Mouse (Mus musculus) hindbrain, embryonic 16.5 days (tissue): ENCODE measurements at regions not wholly inside any gene's neighbourhood (a gene's known extent, or its start where the extent isn't known, plus 50 kb on each side); places are given as distances from the start of the nearest gene placed in this dataset.

Experiments used
- ATAC-seq: fragments of 200-750 bp; cut with Nextera tagmentation; 2 replicates; pipeline ENCODE4 v1.8.0; 2017; ENCODE audit warnings: moderate TSS enrichment, moderate library complexity
- H3K27ac ChIP-seq: fragments of 300-500 bp; sonication (generic); 2 replicates; pipeline ENCODE4 v1.5.1; 2014; ENCODE audit warnings: low read depth, mild to moderate bottlenecking, control low read depth, low read length, moderate library complexity
- H3K27me3 ChIP-seq: fragments of 300-500 bp; sonication (generic); replicated peaks from 2 replicates; pipeline ENCODE4 v1.6.1; 2014; ENCODE audit warnings: low read length; ENCODE audit not compliant: control insufficient read depth, insufficient read depth
- H3K36me3 ChIP-seq: fragments of 300-500 bp; sonication (generic); 2 replicates; pipeline ENCODE4 v1.6.1; 2014; ENCODE audit warnings: mild to moderate bottlenecking, low read length, moderate library complexity, mixed read lengths; ENCODE audit not compliant: control insufficient read depth, insufficient read depth
- H3K4me1 ChIP-seq: fragments of 300-500 bp; sonication (generic); 2 replicates; pipeline ENCODE4 v1.6.1; 2014; ENCODE audit warnings: low read depth, low read length; ENCODE audit not compliant: control insufficient read depth, insufficient read depth
- H3K4me2 ChIP-seq: fragments of 300-500 bp; sonication (generic); 2 replicates; pipeline ENCODE4 v1.6.1; 2014; ENCODE audit warnings: mild to moderate bottlenecking, low read length, control low read depth, moderate library complexity
- H3K4me3 ChIP-seq: fragments of 300-500 bp; sonication (generic); 2 replicates; pipeline ENCODE4 v1.5.1; 2014; ENCODE audit warnings: mild to moderate bottlenecking, low read length, control low read depth, moderate library complexity
- H3K9ac ChIP-seq: fragments of 300-500 bp; sonication (generic); 2 replicates; pipeline ENCODE4 v1.6.1; 2014; ENCODE audit warnings: low read depth, mild to moderate bottlenecking, control low read depth, low read length, moderate library complexity
- H3K9me3 ChIP-seq: fragments of 300-500 bp; sonication (generic); 2 replicates; pipeline ENCODE4 v1.6.1; 2014; ENCODE audit warnings: mild to moderate bottlenecking, low read length, moderate library complexity; ENCODE audit not compliant: control insufficient read depth
- WGBS: fragments of 180-500 bp; shearing (Covaris S2); extraction: QIAGEN DNeasy Blood & Tissue Kit; methylation state at CpG from one replicate; pipeline ENCODE4 v1.1.7; 2014; 5-methylcytosine and 5-hydroxymethylcytosine counted together

DNA sequence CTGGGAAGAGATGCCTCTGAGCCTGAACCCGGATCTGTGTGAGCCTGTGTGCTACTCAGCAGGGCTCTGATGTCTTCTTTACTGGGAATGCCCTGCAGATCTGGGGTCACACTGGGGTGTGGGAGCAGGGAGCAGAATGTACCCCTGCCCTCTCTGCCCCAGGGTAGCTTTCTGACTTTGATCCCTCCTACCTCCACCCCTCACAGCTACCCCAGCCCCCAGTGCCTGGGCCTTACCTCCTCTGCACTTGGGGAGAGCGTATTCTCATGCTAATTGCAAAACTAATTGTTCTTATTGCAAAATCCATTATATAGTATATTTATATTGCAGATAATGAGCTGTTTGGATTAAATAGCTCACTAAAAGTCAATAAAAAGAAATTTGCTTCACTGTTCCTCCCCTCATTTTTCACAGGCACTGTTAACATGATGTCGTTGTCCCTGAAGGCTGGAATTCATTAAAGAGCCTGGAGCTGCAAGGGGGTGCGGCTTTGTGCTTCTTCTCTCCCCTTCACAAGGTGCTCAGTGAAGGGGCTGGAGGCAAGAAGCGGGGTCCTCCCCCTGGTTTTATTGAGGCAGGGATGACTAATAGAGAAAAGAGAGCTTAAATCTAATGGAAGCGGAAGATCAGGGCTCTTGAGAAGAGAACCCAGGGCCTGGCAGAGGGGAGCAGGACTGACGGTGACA lies 114.1 kb upstream of the Zc3h12a start:
- H3K4me2 ChIP-seq = no peak overlapping the region
- H3K9ac ChIP-seq = peak overlapping the region; percentile 5; the same call in 1 of the 2 replicates
- H3K4me1 ChIP-seq = no peaks in the 10 kb centered on the region; the same call in 1 of the 2 replicates
- no peaks in the 10 kb centered on the region for H3K9me3 ChIP-seq
- H3K4me3 ChIP-seq = no peak overlapping the region
- H3K27ac ChIP-seq = peak overlapping the region; percentile 16; the same call in 1 of the 2 replicates
- 24% methylated on average over 7 of the region's 7 CpGs for WGBS
- no peaks in the 10 kb centered on the region for H3K36me3 ChIP-seq
- no peaks in the 10 kb centered on the region for H3K27me3 ChIP-seq
- no peak for ATAC-seq

DNA sequence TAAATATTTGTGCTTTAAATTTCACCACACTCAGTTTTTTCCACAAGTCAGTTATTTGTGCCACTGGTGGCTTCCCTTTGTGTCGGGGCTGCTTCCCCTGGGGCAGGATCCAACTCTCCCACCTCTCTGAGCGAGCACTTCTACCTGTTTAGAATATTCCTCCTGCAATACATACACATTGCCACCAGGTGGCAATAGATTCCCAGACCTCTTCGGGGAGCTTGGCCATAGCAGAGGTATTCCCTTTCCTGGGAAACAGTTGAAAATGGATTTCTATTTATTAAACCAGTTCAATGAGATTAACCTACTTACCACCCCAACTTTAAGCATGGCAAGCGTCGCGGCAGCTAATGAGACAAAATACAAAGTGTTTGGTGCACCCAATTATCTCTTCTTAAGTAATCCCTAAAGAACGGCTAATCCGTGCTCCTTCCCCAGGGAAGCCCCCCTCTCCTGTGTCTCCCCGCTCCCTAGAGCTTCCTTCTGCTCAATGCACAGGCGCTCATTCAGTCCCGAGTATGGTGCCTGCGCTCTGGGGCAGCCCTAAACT lies 104.1 kb upstream of the Zc3h12a start:
- Histone ChIP-seq H3K36me3 (no peaks in the 10 kb centered on the region), H3K9ac (no peak overlapping the region), H3K27me3 (no peaks in the 10 kb centered on the region), H3K4me2 (no peak overlapping the region), H3K4me1 (peaks cover 3% of the 10 kb centered on the region), H3K27ac (no peak overlapping the region), H3K4me3 (no peak overlapping the region), H3K9me3 (no peaks in the 10 kb centered on the region)
- 23% methylated on average over 12 of the region's 12 CpGs for WGBS
- no peak; the same call in 1 of the 2 replicates for ATAC-seq

DNA sequence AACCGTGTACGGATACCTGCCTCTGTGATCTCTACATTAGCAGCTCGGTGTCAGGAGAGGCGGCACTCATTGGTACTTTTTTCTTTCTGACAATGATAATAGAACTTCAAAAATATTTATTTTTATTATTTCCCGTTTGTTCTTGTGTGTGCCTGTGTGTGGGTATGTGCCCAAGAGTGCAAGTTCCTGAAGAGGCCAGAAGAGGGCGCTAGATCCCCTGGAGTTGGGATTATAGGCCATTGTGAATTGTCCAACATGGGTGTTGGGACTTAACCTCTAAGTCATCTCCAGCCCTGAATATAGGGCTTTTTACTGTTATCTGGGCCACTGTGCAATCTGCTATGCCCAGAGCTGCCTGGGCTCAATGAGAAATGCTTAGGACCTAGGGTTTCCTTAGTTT lies 99.6 kb upstream of the Zc3h12a start:
- no peaks in the 10 kb centered on the region for H3K36me3 ChIP-seq
- no peaks in the 10 kb centered on the region for H3K9me3 ChIP-seq
- no peak overlapping the region for H3K4me2 ChIP-seq
- peaks cover 3% of the 10 kb centered on the region; the same call in 1 of the 2 replicates for H3K4me1 ChIP-seq
- no peak overlapping the region for H3K9ac ChIP-seq
- H3K27me3 ChIP-seq = no peaks in the 10 kb centered on the region
- no peak overlapping the region for H3K27ac ChIP-seq
- 90% methylated on average over 6 of the region's 6 CpGs for WGBS
- no peak overlapping the region for H3K4me3 ChIP-seq
- ATAC-seq = no peak

DNA sequence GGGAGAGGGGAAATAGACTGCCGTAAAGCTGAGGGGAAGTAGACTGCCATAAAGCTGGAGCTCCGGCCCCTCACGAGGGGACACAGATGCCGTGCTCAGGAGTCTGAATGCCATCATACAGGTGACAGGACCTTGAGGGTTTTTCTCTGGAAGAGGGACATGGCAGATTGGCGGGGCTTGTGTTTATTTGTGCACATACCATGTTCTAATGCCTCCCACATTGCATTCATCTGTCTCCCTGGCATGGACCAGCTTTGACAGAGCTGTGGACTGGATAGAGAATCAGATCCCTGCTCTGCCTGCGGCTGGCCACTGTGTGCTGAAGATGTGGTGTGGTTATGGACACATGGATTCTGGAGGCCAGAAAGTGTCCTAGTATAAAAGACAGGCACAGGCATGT lies 95.3 kb upstream of the Zc3h12a start:
- Histone ChIP-seq H3K9me3 (no peaks in the 10 kb centered on the region), H3K4me1 (no peaks in the 10 kb centered on the region), H3K27me3 (no peaks in the 10 kb centered on the region; the same call in 1 of the 2 replicates), H3K4me2 (no peak overlapping the region), H3K27ac (no peak overlapping the region), H3K9ac (no peak overlapping the region), H3K4me3 (no peak overlapping the region), H3K36me3 (no peaks in the 10 kb centered on the region)
- WGBS = 74% methylated on average over 6 of the region's 6 CpGs
- no peak for ATAC-seq

DNA sequence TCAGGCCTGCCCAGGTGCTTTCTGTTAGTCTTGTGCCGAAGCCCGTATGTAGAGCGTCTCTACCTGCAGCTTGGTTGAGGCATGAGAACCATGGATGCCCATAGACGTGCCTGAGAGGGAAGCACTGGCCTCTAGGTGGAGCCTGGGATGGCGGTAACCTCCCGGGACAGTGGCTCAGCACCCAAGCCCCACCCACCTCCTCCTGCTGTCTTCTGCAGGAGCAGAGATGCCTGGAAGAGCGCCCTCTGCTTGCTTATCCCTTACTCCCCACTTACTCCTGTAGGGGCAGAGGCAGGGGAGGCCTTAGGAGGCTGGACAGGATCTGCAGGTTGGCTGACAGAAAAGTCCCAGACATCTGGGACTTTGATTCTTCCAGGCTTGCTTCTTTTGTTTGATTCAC lies 92.7 kb upstream of the Zc3h12a start:
- ATAC-seq = no peak
- H3K9me3 ChIP-seq = peaks cover 10% of the 10 kb centered on the region
- no peaks in the 10 kb centered on the region; the same call in 1 of the 2 replicates for H3K27me3 ChIP-seq
- no peak overlapping the region for H3K4me2 ChIP-seq
- H3K9ac ChIP-seq = no peak overlapping the region
- no peak overlapping the region for H3K27ac ChIP-seq
- H3K4me1 ChIP-seq = no peaks in the 10 kb centered on the region
- WGBS = 31% methylated on average over 7 of the region's 7 CpGs
- no peak overlapping the region for H3K4me3 ChIP-seq
- H3K36me3 ChIP-seq = no peaks in the 10 kb centered on the region

DNA sequence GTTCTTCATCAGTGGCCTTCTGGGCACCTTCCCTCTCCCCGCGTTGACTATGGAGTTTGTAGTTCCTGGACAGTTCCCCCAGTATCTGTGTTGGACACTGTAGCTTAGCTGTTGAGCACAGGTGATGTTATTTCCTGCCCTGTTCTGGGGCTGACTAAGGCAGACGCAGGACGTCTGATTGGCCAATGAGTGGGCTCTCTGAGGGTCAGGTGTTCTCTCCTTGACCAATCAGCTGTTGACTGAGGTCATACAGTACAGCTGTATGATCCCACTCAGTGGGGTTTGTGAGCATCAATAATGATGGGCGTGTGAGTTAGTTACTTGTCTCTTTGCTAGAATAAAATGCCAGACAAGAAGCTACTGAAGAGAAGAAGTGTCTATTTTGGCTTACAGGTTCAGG lies 91.6 kb upstream of the Zc3h12a start:
- Histone ChIP-seq H3K4me2 (no peak overlapping the region), H3K9ac (no peak overlapping the region), H3K4me1 (no peaks in the 10 kb centered on the region), H3K36me3 (no peaks in the 10 kb centered on the region), H3K4me3 (no peak overlapping the region), H3K27me3 (no peaks in the 10 kb centered on the region; the same call in 1 of the 2 replicates), H3K9me3 (peaks cover 10% of the 10 kb centered on the region), H3K27ac (no peak overlapping the region)
- ATAC-seq = no peak
- WGBS = 93% methylated on average over 5 of the region's 5 CpGs

DNA sequence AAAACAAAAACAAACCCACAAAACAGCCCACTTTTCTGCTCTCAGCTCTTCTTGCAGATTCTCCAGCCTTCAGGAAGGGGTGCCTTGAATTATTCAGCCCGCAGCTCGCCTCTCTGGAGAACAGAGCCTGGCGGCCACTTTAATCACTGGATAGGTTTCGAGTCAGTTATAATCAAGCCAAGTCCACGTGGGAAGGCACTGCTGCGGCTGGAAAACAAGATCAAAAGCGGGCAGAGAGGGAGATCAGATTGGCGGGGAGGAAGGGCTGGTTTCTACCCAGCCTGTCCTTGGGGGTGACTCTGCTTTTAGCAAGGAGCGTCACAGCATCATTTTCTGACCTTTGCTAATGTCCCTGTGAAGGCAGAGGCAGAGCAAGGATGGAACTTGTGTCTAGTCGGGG lies 86.7 kb upstream of the Zc3h12a start:
- H3K4me3 ChIP-seq = no peak overlapping the region
- peaks cover 10% of the 10 kb centered on the region for H3K9me3 ChIP-seq
- H3K4me1 ChIP-seq = no peaks in the 10 kb centered on the region
- no peak overlapping the region for H3K9ac ChIP-seq
- no peak overlapping the region for H3K27ac ChIP-seq
- 54% methylated on average over 10 of the region's 10 CpGs for WGBS
- no peak overlapping the region for H3K4me2 ChIP-seq
- ATAC-seq = no peak
- H3K27me3 ChIP-seq = no peaks in the 10 kb centered on the region; the same call in 1 of the 2 replicates
- H3K36me3 ChIP-seq = no peaks in the 10 kb centered on the region

DNA sequence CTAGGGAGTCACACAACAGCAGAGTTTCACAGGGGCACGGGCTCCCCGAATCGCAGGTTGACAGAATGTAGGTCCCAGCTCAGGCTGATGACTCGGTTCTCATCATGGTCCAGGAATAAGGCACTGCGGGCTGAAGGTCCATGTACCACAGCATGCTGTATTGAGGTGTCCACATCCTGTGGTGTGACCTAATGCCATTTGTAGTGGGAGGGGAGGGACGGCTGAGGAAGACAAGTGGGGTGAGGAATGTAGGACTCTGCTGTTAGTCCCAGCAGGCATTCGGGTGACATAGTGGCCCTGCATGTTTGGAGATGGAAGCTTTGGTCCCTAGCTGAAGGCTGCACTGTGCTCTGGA lies 84.5 kb upstream of the Zc3h12a start:
- Histone ChIP-seq H3K9ac (no peak overlapping the region), H3K4me2 (no peak overlapping the region), H3K27ac (no peak overlapping the region), H3K27me3 (no peaks in the 10 kb centered on the region), H3K4me3 (no peak overlapping the region), H3K4me1 (no peaks in the 10 kb centered on the region), H3K36me3 (no peaks in the 10 kb centered on the region), H3K9me3 (peaks cover 10% of the 10 kb centered on the region)
- 62% methylated on average over 7 of the region's 7 CpGs for WGBS
- ATAC-seq = no peak

DNA sequence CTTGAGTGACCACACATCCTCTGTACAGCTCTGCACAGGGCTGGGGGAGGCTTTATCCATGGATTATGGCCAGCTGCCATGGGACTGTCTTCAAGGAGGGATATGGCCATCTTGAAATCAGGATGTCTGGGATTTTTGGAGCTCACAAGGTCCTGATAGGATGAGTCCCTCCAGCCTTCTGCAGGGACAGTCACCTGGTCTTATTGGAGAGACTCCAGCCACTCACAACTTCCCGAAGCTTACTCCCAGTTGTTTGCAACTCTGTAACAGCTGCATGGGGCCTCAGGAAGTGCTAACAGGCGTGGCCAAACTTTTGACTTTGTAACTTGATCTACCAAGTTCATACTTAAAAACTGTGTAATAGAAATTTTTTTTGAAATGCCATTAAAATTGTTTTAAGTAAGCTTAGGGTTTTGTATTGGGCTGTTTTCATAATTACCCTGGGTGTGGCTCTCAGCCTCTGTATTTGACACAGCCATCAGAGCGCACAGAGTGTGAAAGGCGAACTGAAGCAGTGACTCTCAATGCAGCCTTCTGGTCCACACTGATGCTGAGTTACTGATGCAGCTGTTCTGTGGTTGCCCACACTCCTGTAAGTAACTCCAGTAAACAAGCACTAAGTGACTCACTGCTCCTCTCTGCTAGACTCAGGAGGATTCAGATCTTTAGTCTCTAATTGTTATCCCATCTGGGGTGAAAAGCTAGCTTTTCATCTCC lies 84.0 kb upstream of the Zc3h12a start:
- WGBS = 66% methylated on average over 4 of the region's 4 CpGs
- Histone ChIP-seq H3K4me2 (no peak overlapping the region), H3K36me3 (no peaks in the 10 kb centered on the region), H3K27ac (no peak overlapping the region), H3K27me3 (no peaks in the 10 kb centered on the region), H3K9ac (no peak overlapping the region), H3K4me3 (no peak overlapping the region), H3K4me1 (no peaks in the 10 kb centered on the region), H3K9me3 (peaks cover 10% of the 10 kb centered on the region)
- no peak for ATAC-seq
